Mouse (Mus musculus): ENCODE data around the gene Cdh13. TPM values are rescaled to one million over a fixed set of nuclear protein-coding genes. Genes with fewer than 3 reads are reported as not detected.

Cdh13 gene
- polyA plus RNA-seq, 1 experiment from 2014 or later: 62.2 TPM

DNA sequence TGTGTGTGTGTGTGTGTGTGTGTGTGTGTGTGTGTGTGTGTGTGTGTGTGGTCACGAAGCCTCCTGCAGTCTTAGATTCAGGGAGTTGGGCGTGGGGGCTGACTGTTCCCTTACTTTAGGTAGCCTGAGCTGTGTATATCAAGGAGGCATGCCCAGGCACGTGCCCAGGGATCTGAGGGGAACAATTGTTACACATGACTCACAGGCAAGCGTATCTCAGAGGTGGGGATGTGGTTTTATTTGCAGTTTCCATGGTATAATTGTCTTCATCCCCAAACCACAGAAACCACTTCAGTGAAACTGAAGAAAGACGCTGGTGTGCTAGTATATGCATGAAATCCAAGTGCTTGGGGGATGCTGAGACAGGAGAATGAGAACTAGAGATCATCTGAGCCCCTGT, 546.8 kb downstream of the Cdh13 start:
- ChIA-PET POLR2A (no interaction called here), CTCF (no interaction called here)
- in situ Hi-C loops (cut with MboI; ENCODE audit: low pct_unique_long_range_greater_than_20kb): loop anchor here (25.0 kb wide), 1 partner anchor 268 kb away; no protein-coding TSS in a partner anchor
- TF ChIP-seq CTCF (IDR thresholded peaks at IDR 0.05): no peak
- ATAC-seq (peak; percentile 63), DNase-seq (ENCODE audit: low read depth, low spot score) (peak; percentile 58)
- no peaks in the 10 kb centered on the region for H3K27me3 ChIP-seq

DNA sequence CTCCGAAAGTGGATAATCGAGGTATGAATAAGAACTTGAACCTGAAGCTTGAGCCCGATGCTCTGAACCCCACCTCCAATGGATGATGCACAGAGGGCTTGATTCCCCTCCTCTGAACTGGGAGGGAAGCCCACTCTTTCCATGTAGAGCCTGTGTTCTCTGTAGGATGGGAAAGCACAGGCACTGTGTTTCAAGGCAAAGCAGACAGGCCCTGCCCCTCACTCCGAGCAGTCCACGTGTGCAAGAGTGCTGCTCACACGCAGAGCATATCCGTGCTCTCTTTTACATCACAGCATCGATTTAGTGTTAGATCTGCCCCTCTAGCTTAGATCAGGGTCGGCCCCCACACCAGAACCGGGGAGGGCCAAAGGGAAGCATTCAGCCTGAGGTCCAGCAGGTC, 547.5 kb downstream of the Cdh13 start:
- in situ Hi-C loops (cut with MboI; ENCODE audit: low pct_unique_long_range_greater_than_20kb): loop anchor here (25.0 kb wide), 1 partner anchor 269 kb away; no protein-coding TSS in a partner anchor
- DNase-seq (ENCODE audit: low read depth, low spot score) (no peak), ATAC-seq (no peak)
- ChIA-PET CTCF (no interaction called here), POLR2A (no interaction called here)
- no peak for TF ChIP-seq CTCF (IDR thresholded peaks at IDR 0.05)
- H3K27me3 ChIP-seq: no peaks in the 10 kb centered on the region

DNA sequence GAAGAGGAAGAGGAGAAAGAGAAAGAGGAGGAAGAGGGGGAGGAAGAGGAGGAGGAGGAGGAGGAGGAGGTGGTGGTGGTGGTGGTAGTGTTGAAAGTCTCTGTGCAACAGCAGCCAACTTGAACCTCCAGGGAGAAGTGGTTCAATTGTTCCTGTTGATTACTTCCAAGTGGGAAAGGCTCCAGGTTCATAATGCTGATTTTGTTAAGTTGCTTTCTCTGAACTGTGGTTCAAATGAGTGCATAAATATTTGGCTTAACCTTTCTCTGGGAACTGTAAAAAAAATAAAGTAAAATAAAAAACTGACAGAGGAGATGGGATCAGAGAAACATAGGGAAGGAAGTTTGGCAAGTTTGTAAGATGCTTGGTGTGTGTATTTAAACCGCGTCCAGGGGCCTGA, 555.3 kb downstream of the Cdh13 start:
- POLR2A ChIA-PET: no interaction called here
- H3K27me3 ChIP-seq: no peaks in the 10 kb centered on the region
- DNase-seq (ENCODE audit: low read depth, low spot score): no peak
- in situ Hi-C loops (cut with MboI; ENCODE audit: low pct_unique_long_range_greater_than_20kb): loop anchor here (25.0 kb wide), 1 partner anchor 276 kb away; no protein-coding TSS in a partner anchor
- CTCF ChIA-PET: no interaction called here
- no peak for TF ChIP-seq CTCF (IDR thresholded peaks at IDR 0.05)
- ATAC-seq: no peak

DNA sequence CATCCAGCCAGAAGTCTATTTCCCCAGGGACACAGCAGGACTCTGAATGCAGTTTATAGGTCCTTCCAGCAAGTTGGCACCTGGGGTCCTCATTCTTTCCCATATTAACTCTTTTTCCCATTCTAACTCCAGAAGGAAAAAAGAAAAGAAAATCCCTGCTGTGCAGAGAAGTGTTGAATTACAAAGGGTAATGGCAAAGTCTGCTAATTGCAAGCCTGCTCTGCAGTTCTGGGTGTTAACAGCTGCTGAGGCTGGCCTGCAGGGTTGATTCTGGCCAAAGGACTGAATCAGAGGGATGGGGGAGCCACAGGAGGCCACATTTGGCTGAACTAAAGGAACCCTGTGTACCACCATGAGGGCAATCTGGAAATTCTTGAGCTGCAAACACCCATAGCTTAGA, 562.2 kb downstream of the Cdh13 start:
- ATAC-seq (no peak), DNase-seq (ENCODE audit: low read depth, low spot score) (no peak)
- TF ChIP-seq CTCF (IDR thresholded peaks at IDR 0.05): no peak
- no peaks in the 10 kb centered on the region for H3K27me3 ChIP-seq
- POLR2A ChIA-PET: no interaction called here
- in situ Hi-C loops (cut with MboI; ENCODE audit: low pct_unique_long_range_greater_than_20kb): loop anchor here (5.0 to 25.0 kb wide), 3 partner anchors 283 to 911 kb away; partner anchors contain the start of gene Cdh13
- CTCF ChIA-PET: interaction anchor here (0.9 kb wide), 1 partner anchor 19 kb away, joined by 3 read pairs; no protein-coding TSS in a partner anchor

DNA sequence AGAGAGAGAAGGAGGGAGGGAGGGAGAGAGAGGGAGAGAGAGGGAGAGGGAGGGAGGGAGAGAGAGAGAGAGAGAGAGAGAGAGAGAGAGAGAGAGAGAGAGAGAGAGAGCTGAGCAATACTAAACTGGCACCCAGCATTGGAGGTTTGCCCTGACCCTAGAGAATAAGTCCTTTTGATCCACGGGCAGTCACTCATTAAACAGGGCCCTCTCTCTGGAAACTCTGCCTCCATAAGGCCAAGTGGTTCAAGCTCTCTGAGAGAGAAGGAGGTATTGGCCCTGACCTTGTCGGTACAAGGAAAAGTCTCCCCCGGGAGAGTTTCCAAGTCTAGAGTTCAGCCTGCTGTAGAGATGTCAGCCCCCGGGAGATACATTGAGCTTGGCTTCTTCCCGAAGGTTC, 564.5 kb downstream of the Cdh13 start:
- in situ Hi-C loops (cut with MboI; ENCODE audit: low pct_unique_long_range_greater_than_20kb): loop anchor here (5.0 to 25.0 kb wide), 3 partner anchors 286 to 913 kb away; partner anchors contain the start of gene Cdh13
- ChIA-PET POLR2A (interaction anchor here (0.5 to 0.6 kb wide), 2 partner anchors 42 to 395 kb away, joined by 3 to 4 read pairs; no protein-coding TSS in a partner anchor), CTCF (interaction anchor here (0.8 kb wide), 1 partner anchor 254 kb away, joined by 3 read pairs; no protein-coding TSS in a partner anchor)
- no peaks in the 10 kb centered on the region for H3K27me3 ChIP-seq
- no peak for ATAC-seq
- no peak for TF ChIP-seq CTCF (IDR thresholded peaks at IDR 0.05)
- no peak for DNase-seq (ENCODE audit: low read depth, low spot score)

DNA sequence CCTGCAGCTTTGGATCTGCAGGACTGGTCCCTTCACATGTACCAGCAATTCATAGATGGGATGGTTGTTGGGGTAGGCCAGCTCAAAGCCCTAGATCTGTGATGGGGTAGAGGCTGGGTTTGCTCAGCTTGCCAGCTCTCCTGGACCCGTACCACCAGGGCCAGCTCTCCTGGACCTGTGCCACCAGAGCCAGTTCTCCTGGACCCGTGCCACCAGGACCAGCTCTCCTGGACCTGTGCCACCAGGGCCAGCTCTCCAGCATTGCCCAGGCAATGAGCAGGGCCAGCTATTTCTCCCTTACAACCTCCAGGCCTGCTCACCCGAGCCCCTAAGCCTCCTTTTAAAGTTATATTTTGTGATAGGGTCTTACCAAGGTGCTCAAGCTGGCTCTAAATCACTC, 566.0 kb downstream of the Cdh13 start:
- ChIA-PET CTCF (no interaction called here), POLR2A (no interaction called here)
- DNase-seq (ENCODE audit: low read depth, low spot score) (no peak), ATAC-seq (no peak)
- no peak for TF ChIP-seq CTCF (IDR thresholded peaks at IDR 0.05)
- in situ Hi-C loops (cut with MboI; ENCODE audit: low pct_unique_long_range_greater_than_20kb): loop anchor here (5.0 to 25.0 kb wide), 3 partner anchors 287 to 915 kb away; partner anchors contain the start of gene Cdh13
- no peaks in the 10 kb centered on the region for H3K27me3 ChIP-seq

DNA sequence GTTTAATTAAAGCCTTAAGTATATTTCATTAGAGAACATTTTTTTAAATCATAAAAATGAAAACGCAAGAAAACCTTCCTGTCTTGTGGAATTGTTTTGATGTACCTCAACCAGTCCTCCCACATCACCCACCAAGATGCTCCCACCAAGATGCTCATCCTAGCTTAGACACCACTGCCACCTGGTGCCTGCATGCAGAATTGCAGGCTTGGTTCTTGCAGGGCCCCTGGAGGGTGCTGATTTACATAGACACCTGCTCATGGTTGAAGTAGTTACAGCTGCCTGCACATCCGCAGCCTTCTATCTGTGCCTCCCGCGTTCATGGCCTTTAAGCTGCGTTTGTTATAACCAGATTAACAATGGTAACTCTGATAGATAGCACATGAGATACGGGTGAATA, 566.8 kb downstream of the Cdh13 start:
- CTCF ChIA-PET: no interaction called here
- POLR2A ChIA-PET: interaction anchor here (0.8 kb wide), 1 partner anchor 278 kb away, joined by 3 read pairs; no protein-coding TSS in a partner anchor
- peak; percentile 97 for TF ChIP-seq CTCF (IDR thresholded peaks at IDR 0.05)
- DNase-seq (ENCODE audit: low read depth, low spot score) (no peak), ATAC-seq (no peak)
- no peaks in the 10 kb centered on the region for H3K27me3 ChIP-seq
- in situ Hi-C loops (cut with MboI; ENCODE audit: low pct_unique_long_range_greater_than_20kb): no loop called here

DNA sequence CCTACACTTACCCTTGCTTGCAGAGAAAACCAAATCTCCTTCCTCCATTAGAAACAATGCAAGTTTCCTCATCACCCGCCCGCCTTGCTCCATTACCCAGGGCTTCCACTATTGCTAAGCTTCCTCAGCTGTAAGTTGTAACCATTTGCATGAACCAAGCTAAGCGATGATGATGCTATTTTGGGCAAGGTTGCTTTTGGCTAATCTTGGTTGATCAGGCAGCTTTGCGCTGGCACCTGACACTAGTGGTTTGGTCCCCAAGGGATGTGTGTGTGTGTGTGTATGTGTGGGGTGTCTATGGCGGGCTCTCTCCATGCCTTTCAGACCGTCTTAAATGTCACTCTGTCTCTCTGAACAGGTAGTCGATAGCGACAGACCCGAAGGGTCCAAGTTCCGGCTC, 567.8 kb downstream of the Cdh13 start:
- in situ Hi-C loops (cut with MboI; ENCODE audit: low pct_unique_long_range_greater_than_20kb): no loop called here
- TF ChIP-seq CTCF (IDR thresholded peaks at IDR 0.05): no peak
- DNase-seq (ENCODE audit: low read depth, low spot score) (no peak), ATAC-seq (no peak)
- ChIA-PET CTCF (no interaction called here), POLR2A (no interaction called here)
- H3K27me3 ChIP-seq: no peaks in the 10 kb centered on the region

DNA sequence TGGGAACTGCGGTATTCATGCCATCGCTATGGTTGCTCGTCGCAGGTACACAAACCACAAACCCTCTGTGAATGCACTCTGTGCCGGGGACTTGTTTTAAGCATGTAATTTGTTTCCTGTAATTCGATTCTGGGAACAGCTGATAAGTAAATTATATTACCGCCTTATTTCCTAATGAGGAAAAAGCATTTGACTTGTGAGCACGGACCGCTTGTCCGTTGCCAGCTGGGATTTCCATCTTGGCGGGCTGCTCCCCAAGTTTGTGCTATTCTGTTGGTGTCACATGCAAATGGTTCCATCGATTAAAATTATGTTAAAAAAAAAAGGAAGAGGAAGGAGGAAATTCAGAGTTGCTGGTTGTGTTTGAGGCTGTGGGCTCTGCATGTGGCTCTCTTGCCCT, 569.3 kb downstream of the Cdh13 start:
- DNase-seq (ENCODE audit: low read depth, low spot score) (no peak), ATAC-seq (no peak)
- no peak for TF ChIP-seq CTCF (IDR thresholded peaks at IDR 0.05)
- ChIA-PET CTCF (no interaction called here), POLR2A (no interaction called here)
- in situ Hi-C loops (cut with MboI; ENCODE audit: low pct_unique_long_range_greater_than_20kb): no loop called here
- H3K27me3 ChIP-seq: no peaks in the 10 kb centered on the region

DNA sequence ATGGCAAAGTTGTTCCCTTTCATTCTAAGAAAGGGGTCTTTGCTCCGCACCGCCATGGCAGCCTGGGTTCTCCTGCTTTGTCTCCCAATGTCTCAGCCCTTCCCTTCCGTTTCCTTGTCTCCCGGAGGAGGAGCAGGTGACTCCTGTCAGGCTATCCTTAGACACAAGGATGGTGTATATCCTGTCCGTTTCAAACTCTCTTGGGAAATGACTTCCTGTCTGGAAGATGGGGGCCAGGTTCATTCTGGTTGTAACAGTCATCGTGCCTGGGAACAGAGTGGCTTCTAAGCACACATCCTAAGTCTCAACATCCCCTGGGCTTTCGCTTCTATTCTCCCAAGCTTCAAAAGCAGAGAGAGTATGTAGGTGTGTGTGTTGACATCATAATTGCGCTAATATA, 571.1 kb downstream of the Cdh13 start:
- ATAC-seq (no peak), DNase-seq (ENCODE audit: low read depth, low spot score) (no peak)
- H3K27me3 ChIP-seq: no peaks in the 10 kb centered on the region
- in situ Hi-C loops (cut with MboI; ENCODE audit: low pct_unique_long_range_greater_than_20kb): no loop called here
- no peak for TF ChIP-seq CTCF (IDR thresholded peaks at IDR 0.05)
- CTCF ChIA-PET: no interaction called here
- POLR2A ChIA-PET: no interaction called here

DNA sequence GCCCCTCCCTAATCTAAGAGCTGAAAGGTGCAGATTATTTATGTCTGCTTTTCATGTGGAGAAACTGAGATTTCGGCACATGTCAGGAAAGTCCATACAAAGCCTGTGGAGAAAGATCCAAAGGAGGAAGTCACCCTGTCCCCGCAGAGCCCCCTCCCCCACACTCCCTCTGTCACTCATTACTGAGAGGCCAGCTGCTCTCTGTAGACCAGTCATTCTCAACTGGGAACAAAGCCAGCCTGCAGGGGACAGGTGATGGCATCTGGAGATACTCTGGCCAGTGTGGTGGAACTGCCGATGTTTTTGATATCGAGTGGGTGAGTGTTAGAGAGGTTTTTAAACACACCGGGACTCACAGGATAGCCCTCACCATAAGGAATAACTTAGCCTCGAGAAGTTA, 582.8 kb downstream of the Cdh13 start:
- TF ChIP-seq CTCF (IDR thresholded peaks at IDR 0.05): no peak
- DNase-seq (ENCODE audit: low read depth, low spot score) (no peak), ATAC-seq (no peak)
- H3K27me3 ChIP-seq: no peaks in the 10 kb centered on the region
- ChIA-PET CTCF (no interaction called here), POLR2A (no interaction called here)
- in situ Hi-C loops (cut with MboI; ENCODE audit: low pct_unique_long_range_greater_than_20kb): no loop called here

DNA sequence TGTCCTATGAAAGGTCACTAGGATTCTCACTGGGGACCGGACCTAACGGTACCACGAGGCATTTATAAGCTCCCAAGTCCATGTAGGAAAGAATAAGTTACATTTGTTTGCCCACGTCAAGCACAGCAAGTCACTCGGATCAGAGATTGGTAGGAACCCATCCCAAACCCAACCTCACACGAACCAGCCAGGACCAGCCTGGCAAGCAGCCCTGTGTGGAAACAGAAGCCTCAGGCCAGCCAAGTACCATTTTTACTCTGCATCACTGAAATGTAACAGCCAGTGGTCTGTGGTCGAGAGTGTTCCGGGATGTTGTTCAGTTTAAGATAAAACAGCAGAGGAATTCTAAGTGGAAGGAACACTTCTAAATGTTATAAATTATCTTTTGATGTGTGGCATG, 587.2 kb downstream of the Cdh13 start:
- ChIA-PET POLR2A (no interaction called here), CTCF (no interaction called here)
- in situ Hi-C loops (cut with MboI; ENCODE audit: low pct_unique_long_range_greater_than_20kb): no loop called here
- TF ChIP-seq CTCF (IDR thresholded peaks at IDR 0.05): no peak
- no peaks in the 10 kb centered on the region for H3K27me3 ChIP-seq
- ATAC-seq (no peak), DNase-seq (ENCODE audit: low read depth, low spot score) (no peak)
